Mouse (Mus musculus): ENCODE results near the gene Robo1.

- TF ChIP-seq POLR2A (IDR thresholded peaks at IDR 0.05; ENCODE audit: insufficient read depth, low read depth, low read length) (no peak), CTCF (IDR thresholded peaks at IDR 0.05; ENCODE audit: insufficient read depth, low read depth, low read length) (no peak)
Observed at GRCm38 (mm10) chr16:73014544-73014943, 706.4 kb downstream of the Robo1 start.
